Mouse (Mus musculus): ENCODE data around the gene Stx17. TPM values are rescaled to one million over a fixed set of nuclear protein-coding genes. Genes with fewer than 3 reads are reported as not detected.

The Stx17 gene
- 10.9 and 11.3 TPM in 2 replicates for polyA plus RNA-seq (2012; rRNA removed)

GRCm38 (mm10) chr4:48124773-48125469, at the start of gene Stx17:
Gene Stx17 (plus strand): TSS chr4:48124915.

Other genes starting within 250 kb of the Stx17 start
- gene Nr4a3, start 79.8 kb upstream of the Stx17 start, polyA plus RNA-seq (2012; rRNA removed): 4.9 and 5.4 TPM in 2 replicates
- 26.6 and 31.1 TPM in 2 replicates for gene Erp44, start 154.6 kb downstream of the Stx17 start, polyA plus RNA-seq (2012; rRNA removed)
- gene Invs, start 154.8 kb downstream of the Stx17 start, polyA plus RNA-seq (2012; rRNA removed): 7.9 and 8.4 TPM in 2 replicates